Mouse (Mus musculus) embryonic facial prominence, embryonic 15.5 days (tissue): ENCODE data around the gene Limch1. TPM values are rescaled to one million over a fixed set of nuclear protein-coding genes. Genes with fewer than 3 reads are reported as not detected.
A peak's percentile ranks its signal among the peaks of the same experiment; 100 is the strongest.

Experiments used
- ATAC-seq: fragments of 200-750 bp; cut with Nextera tagmentation; 2 replicates; pipeline ENCODE4 v1.8.0; 2017; ENCODE audit warnings: low read depth, moderate TSS enrichment; ENCODE audit not compliant: insufficient number of reproducible peaks, low FRiP score, low TSS enrichment
- H3K27ac ChIP-seq: fragments of 300-500 bp; sonication (generic); replicated peaks from 2 replicates; pipeline ENCODE4 v1.5.1; 2015; ENCODE audit warnings: mild to moderate bottlenecking, inconsistent platforms
- H3K27me3 ChIP-seq: fragments of 300-500 bp; sonication (generic); 2 replicates; pipeline ENCODE4 v1.6.1; 2015; ENCODE audit warnings: inconsistent platforms
- H3K36me3 ChIP-seq: fragments of 300-500 bp; sonication (generic); 2 replicates; pipeline ENCODE4 v1.6.1; 2015; ENCODE audit warnings: mild to moderate bottlenecking, inconsistent platforms
- H3K4me1 ChIP-seq: fragments of 300-500 bp; sonication (generic); 2 replicates; pipeline ENCODE4 v1.6.1; 2015; ENCODE audit warnings: inconsistent platforms
- H3K4me2 ChIP-seq: fragments of 300-500 bp; sonication (generic); replicated peaks from 2 replicates; pipeline ENCODE4 v1.6.1; 2015; ENCODE audit warnings: mild to moderate bottlenecking, inconsistent platforms
- H3K4me3 ChIP-seq: fragments of 300-500 bp; sonication (generic); replicated peaks from 2 replicates; pipeline ENCODE4 v1.5.1; 2015; ENCODE audit warnings: mild to moderate bottlenecking, inconsistent platforms
- H3K9ac ChIP-seq: fragments of 300-500 bp; sonication (generic); 2 replicates; pipeline ENCODE4 v1.6.1; 2015; ENCODE audit warnings: inconsistent platforms
- H3K9me3 ChIP-seq: fragments of 300-500 bp; sonication (generic); replicated peaks from 2 replicates; pipeline ENCODE4 v1.6.1; 2016; ENCODE audit warnings: inconsistent platforms
- WGBS: fragments of 180-500 bp; shearing (Covaris S2); methylation state at CpG from one replicate; pipeline ENCODE4 v1.1.7; 2015; 5-methylcytosine and 5-hydroxymethylcytosine counted together
- polyA plus RNA-seq: library from polyadenylated mRNA; unstranded; fragments of >200 nt; fragmentation: Nextera tagmentation; extraction: Ambion mirVana; gene quantifications from 2 replicates; pipeline ENCODE4 v1.2.1, GENCODE M21; 2015

Limch1 gene
- polyA plus RNA-seq, 1 experiment from 2014 or later: 85.9 TPM

DNA sequence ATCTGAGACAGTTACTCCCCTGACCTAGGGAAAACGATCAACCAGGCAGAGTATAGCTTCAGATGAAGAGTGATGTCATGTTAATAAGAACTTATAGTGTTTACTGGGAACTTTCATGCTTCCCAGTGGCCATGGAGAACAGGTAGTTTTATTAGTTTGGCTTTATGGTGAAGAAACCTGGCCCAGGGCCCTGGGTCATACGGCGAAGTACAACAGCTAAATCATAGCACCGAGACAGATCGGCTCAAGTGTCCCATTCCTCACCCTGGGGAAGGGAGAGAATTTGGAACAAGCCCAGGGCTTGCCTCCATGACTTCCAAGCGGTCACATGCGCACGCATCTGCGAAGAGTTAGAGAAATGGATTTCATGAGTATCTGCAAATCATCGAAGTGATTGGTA, 84.6 kb downstream of the Limch1 start:
- Histone ChIP-seq H3K9ac (no peak overlapping the region), H3K4me2 (no peak overlapping the region), H3K27me3 (no peaks in the 10 kb centered on the region), H3K4me1 (peaks cover 16% of the 10 kb centered on the region), H3K4me3 (no peak overlapping the region), H3K9me3 (no peaks in the 10 kb centered on the region), H3K36me3 (no peaks in the 10 kb centered on the region), H3K27ac (no peak overlapping the region)
- ATAC-seq: no peak
- WGBS: 88% methylated on average over 10 of the region's 10 CpGs

DNA sequence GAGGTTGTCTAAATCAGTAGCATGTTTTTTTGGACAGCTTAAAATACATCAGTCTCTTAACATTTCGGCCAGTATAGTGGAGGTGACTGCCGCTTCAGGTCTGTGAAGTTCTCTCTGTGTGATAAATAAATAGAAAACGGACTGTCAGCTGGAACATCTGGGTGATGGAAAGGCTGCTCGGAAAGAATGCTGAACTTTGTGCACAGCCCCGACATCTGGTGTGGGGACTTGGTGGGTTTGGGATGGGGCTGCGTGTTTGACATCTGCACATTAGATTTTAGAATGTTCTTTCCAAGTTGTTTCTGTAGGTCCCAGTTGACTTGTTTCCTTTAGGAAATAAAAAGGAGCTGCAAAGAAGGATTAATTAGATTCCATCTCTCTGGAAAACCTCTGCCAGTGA, 89.1 kb downstream of the Limch1 start:
- WGBS: 46% methylated on average over 6 of the region's 6 CpGs
- 0 out of 2 replicates have a peak overlapping the region, but pooled peaks have one; percentile 3 for H3K27ac ChIP-seq
- ATAC-seq: no peak

DNA sequence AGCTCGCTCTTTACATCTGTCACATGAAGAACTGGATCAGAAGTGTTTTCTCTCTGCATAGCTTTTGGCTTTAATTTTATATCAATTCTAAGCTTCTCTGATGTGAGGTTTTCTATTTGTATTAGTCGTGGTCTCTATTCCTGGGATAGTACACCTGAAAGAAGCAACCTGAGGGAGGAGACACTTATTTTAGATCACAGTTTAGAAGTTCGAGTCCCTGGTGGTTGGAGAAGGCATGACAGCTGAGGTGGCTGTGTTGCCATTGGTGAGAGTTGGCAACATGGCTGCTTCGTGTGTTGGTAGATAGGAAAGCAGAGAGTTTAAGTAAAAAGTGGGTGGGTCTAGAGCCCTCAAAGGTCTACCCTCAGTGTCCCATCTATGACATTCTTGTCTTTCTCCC, 91.3 kb downstream of the Limch1 start:
- ATAC-seq: no peak
- 89% methylated on average over 4 of the region's 4 CpGs for WGBS
- Histone ChIP-seq H3K4me2 (no peak overlapping the region), H3K4me3 (no peak overlapping the region), H3K27me3 (no peaks in the 10 kb centered on the region), H3K27ac (no peak overlapping the region), H3K36me3 (no peaks in the 10 kb centered on the region), H3K4me1 (peaks cover 15% of the 10 kb centered on the region; the same call in 1 of the 2 replicates), H3K9me3 (no peaks in the 10 kb centered on the region), H3K9ac (no peak overlapping the region)

More for the DNA sequence above, 89.1 kb downstream of the Limch1 start:
- Histone ChIP-seq H3K4me1 (peaks cover 15% of the 10 kb centered on the region; the same call in 1 of the 2 replicates), H3K9ac (no peak overlapping the region), H3K9me3 (no peaks in the 10 kb centered on the region), H3K27me3 (no peaks in the 10 kb centered on the region), H3K4me3 (no peak overlapping the region), H3K4me2 (no peak overlapping the region), H3K36me3 (no peaks in the 10 kb centered on the region)

DNA sequence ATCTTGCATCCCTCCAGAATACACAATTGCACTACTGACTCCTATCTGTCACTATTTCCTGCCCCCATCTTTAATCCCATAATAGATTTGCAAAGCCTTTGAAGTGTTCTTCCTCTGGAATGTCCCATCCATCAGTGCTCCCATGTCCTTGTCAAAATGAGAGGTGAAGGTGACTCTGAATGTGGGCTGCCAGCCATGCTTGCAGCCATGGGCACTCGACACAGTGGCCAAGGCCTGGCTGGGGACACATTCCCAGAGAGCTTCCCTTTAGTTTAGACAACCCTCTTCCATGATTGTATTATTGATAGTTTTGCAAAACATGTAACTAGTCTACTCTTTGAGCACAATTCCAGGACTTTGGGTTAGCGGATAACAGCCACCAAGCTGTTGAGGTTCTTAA, 96.3 kb downstream of the Limch1 start:
- H3K9ac ChIP-seq: no peak overlapping the region
- peaks cover 4% of the 10 kb centered on the region; the same call in 1 of the 2 replicates for H3K4me1 ChIP-seq
- H3K9me3 ChIP-seq: no peaks in the 10 kb centered on the region
- H3K36me3 ChIP-seq: no peaks in the 10 kb centered on the region
- no peak for ATAC-seq
- no peak overlapping the region for H3K4me2 ChIP-seq
- WGBS: 95% methylated on average over 2 of the region's 2 CpGs
- H3K27me3 ChIP-seq: no peaks in the 10 kb centered on the region
- H3K4me3 ChIP-seq: no peak overlapping the region
- no peak overlapping the region for H3K27ac ChIP-seq

DNA sequence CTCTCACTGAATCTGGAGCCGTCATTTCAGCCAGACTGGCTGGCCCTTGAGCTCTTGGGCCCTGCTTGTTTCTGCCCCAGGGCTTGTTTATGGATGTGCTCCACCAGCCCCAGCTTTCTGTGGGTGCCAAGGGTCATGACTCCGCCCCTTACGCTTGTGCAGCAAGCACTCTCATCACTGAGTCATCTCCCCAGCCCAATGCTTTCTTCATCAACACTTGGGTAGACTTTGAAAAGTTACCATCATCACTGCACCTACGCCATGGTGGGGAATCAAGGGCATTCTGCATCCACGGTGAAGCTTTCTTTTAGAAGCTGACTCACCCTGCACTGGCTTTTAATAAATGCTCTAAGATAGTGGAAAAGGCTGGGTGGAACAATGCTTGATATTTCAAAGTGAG, 97.1 kb downstream of the Limch1 start:
- Histone ChIP-seq H3K4me1 (peaks cover 4% of the 10 kb centered on the region; the same call in 1 of the 2 replicates), H3K4me2 (no peak overlapping the region), H3K27me3 (no peaks in the 10 kb centered on the region), H3K4me3 (no peak overlapping the region), H3K9me3 (no peaks in the 10 kb centered on the region), H3K27ac (no peak overlapping the region), H3K9ac (no peak overlapping the region), H3K36me3 (no peaks in the 10 kb centered on the region)
- no peak for ATAC-seq
- 85% methylated on average over 5 of the region's 5 CpGs for WGBS

DNA sequence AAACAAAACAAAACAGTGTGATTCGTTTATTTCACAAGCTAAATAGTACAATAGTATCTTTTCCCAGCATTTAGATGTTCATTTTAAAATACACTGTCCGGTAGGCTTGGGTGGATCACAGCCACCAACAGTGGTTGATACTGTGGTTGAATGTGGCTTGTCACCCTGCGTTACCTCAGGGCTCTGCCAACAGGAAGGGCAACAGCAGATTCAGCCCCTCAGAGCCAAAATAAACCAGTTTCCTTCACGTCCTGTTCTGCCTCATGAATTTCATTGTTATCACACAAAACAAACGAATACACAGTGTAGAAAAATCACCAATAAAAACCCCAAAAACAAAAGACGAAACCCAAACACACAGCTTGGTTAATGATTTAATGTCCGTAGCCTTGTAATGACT, 102.5 kb downstream of the Limch1 start:
- WGBS: 70% methylated on average over 7 of the region's 7 CpGs
- Histone ChIP-seq H3K9ac (no peak overlapping the region), H3K36me3 (no peaks in the 10 kb centered on the region), H3K9me3 (no peaks in the 10 kb centered on the region), H3K4me3 (no peak overlapping the region), H3K4me2 (no peak overlapping the region), H3K27ac (no peak overlapping the region), H3K27me3 (no peaks in the 10 kb centered on the region), H3K4me1 (peaks cover 4% of the 10 kb centered on the region; the same call in 1 of the 2 replicates)
- no peak for ATAC-seq

DNA sequence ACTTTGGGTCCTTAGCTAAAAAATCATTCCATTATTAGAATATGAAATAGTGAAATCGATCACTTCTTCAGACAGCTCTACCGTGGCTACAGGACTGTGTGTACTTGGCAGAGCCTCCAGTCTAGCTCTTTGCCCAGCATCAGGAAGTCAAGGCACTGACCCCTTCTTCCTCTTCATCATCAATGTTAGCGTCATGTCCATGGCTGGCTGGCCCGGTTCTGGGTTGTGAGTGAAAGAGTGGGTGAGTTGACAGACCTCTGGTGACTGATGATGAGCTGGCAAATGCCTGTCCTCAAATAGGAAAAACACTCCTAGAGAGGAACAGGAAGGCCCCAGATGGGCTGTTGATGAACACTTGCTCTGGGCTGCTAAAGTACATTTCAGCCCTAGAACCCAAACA, 103.5 kb downstream of the Limch1 start:
- 79% methylated on average over 4 of the region's 4 CpGs for WGBS
- no peaks in the 10 kb centered on the region for H3K27me3 ChIP-seq
- H3K4me1 ChIP-seq: 0 out of 2 replicates have a peak, but pooled peaks cover 3% of the 10 kb centered on the region
- no peaks in the 10 kb centered on the region for H3K9me3 ChIP-seq
- ATAC-seq: no peak
- no peak overlapping the region for H3K4me3 ChIP-seq
- H3K27ac ChIP-seq: no peak overlapping the region
- H3K9ac ChIP-seq: no peak overlapping the region
- H3K4me2 ChIP-seq: no peak overlapping the region
- H3K36me3 ChIP-seq: no peaks in the 10 kb centered on the region

DNA sequence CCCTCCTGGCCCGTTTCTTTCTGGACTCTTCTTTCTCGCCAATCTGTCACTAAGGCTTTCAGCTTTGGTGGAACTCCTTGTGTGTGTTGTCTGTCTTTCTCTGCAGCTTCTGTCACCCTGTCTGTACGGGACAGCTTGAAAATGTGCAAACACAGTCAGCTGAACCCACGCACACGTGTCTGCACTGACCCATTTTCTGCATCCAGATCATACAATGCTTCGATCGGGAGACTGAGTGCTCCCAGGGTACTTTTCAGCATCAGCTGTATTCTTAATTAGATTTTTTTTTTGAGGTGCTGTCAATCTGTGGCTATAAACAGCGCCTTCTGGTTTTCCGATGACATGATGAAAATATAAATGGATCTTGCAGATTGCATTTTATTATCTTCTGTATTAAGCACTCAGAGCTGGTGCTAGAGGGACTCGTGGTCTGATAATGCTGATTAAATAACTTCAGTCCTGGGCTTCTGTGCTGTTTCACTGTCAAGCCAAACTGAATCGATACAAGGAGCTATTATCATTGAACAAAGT, 105.2 kb downstream of the Limch1 start:
- Histone ChIP-seq H3K9me3 (no peaks in the 10 kb centered on the region), H3K27me3 (no peaks in the 10 kb centered on the region), H3K4me2 (no peak overlapping the region), H3K4me3 (no peak overlapping the region), H3K4me1 (no peaks in the 10 kb centered on the region), H3K27ac (no peak overlapping the region), H3K36me3 (no peaks in the 10 kb centered on the region), H3K9ac (no peak overlapping the region)
- no peak for ATAC-seq
- WGBS: 77% methylated on average over 11 of the region's 11 CpGs

DNA sequence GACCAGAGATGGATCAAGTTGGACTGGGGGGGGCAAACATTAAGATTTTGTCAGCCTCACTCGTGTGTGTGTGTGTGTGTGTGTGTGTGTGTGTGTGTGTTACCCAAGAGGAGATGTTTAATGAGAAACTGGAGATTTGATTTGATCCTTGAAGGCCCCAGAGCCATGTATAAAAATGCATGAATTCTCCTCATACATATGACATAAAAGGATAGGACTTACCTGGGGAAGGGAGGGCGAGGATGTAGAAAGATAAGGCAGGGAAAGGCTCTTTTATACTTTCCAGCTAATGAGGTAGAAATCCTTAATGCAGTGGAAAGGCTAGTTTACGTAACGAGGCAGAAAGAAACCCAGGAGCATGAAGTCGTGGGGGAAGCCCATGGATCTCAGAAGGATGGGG, 106.1 kb downstream of the Limch1 start:
- Histone ChIP-seq H3K36me3 (no peaks in the 10 kb centered on the region), H3K27me3 (no peaks in the 10 kb centered on the region), H3K9me3 (no peaks in the 10 kb centered on the region), H3K4me1 (no peaks in the 10 kb centered on the region), H3K4me2 (no peak overlapping the region), H3K27ac (no peak overlapping the region), H3K9ac (no peak overlapping the region), H3K4me3 (no peak overlapping the region)
- 83% methylated on average over 5 of the region's 5 CpGs for WGBS
- no peak for ATAC-seq

DNA sequence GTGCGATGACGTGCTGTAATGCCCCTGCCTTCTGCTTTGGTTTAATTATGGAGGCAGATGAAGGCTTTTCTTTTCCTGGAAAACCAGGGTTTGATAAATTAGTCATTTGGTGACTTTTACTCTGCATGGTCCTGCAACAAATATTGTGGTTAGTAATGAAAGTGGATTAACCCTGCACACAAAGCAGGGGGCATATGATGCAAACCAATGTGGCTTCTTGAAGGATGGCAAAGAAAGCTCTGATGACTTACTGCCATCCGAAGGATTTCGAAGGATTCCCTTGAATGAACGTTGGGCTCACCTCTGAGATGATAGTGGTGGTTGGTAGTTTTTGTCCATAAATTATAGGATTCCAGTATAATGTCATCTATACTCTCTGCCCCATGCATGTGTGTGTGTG, 108.6 kb downstream of the Limch1 start:
- H3K4me2 ChIP-seq: no peak overlapping the region
- H3K9me3 ChIP-seq: no peaks in the 10 kb centered on the region
- no peak overlapping the region for H3K9ac ChIP-seq
- no peak overlapping the region for H3K27ac ChIP-seq
- no peaks in the 10 kb centered on the region for H3K4me1 ChIP-seq
- H3K27me3 ChIP-seq: no peaks in the 10 kb centered on the region
- no peak overlapping the region for H3K4me3 ChIP-seq
- WGBS: 74% methylated on average over 5 of the region's 5 CpGs
- no peak for ATAC-seq
- no peaks in the 10 kb centered on the region for H3K36me3 ChIP-seq

DNA sequence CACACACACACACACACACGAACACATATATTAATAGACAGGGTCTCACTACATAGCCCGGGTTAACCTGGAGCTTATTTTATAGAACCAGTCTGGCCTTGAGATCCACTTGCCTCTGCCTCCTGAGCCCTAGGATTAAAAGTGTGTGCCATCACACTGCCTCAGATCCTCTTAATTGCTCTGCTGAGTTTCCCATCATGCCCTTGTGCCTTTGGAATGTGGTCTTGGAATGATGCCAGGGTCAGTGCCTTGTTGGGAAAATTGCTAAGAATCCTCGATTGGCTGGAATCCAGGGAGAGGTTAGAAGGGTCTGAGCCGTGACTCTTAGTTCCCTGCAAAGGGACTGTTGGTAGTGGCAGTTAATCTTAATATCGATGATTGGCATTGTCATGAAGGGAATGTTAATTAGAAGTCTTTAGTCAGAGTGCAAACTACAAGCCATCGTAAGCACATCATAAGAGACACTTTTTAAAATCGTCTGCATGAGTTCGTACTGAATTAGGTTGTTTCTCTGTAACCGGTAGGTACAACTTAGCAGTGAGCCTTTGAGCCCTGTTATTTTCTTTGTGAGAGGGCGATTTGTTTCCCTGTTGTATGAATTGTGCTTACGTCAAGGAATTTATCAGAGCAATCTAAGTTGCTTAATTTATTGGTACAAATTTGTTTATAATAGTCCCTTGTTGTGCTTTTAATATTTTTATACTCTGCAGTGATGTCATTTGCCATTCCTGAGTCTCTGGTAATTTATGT, 109.9 kb downstream of the Limch1 start:
- no peaks in the 10 kb centered on the region for H3K4me1 ChIP-seq
- ATAC-seq: no peak
- no peak overlapping the region for H3K27ac ChIP-seq

DNA sequence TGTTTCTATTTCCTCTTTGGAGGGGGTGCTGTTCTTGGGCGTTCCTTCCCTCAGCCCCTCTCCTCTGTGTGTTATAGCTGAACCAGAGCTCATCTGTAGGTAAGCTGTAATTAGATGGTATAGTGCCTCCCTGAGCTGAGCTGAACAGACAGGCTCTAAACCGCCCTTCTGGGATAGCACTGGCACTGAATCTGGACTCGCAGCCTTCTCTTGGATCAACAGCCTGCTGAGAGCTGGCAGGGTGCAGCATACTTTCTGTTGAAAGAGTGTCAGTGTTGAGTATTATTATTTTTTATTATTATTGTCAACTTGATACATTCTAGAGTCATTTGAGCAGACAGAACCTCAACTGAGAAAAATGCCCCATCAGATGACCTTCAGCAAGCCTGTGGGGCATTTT, 113.9 kb downstream of the Limch1 start:
- H3K4me1 ChIP-seq: peaks cover 9% of the 10 kb centered on the region
- no peak overlapping the region for H3K4me2 ChIP-seq
- ATAC-seq: no peak
- no peak overlapping the region for H3K9ac ChIP-seq
- H3K9me3 ChIP-seq: no peaks in the 10 kb centered on the region
- H3K27me3 ChIP-seq: no peaks in the 10 kb centered on the region
- no peaks in the 10 kb centered on the region for H3K36me3 ChIP-seq
- no peak overlapping the region for H3K4me3 ChIP-seq
- WGBS: 72% methylated on average over 3 of the region's 3 CpGs
- H3K27ac ChIP-seq: no peak overlapping the region

More for the DNA sequence above, 109.9 kb downstream of the Limch1 start:
- Histone ChIP-seq H3K9me3 (no peaks in the 10 kb centered on the region), H3K4me2 (no peak overlapping the region), H3K36me3 (no peaks in the 10 kb centered on the region), H3K4me3 (no peak overlapping the region), H3K27me3 (no peaks in the 10 kb centered on the region), H3K9ac (no peak overlapping the region)
- 62% methylated on average over 11 of the region's 11 CpGs for WGBS
